Mouse (Mus musculus) heart, embryonic 16.5 days (tissue): ENCODE measurements around the gene Gpr55. TPM values are rescaled to one million over a fixed set of nuclear protein-coding genes. Genes with fewer than 3 reads are reported as not detected.

Experiments used
- ATAC-seq: fragments of 200-750 bp; cut with Nextera tagmentation; replicated peaks from 2 replicates; pipeline ENCODE4 v1.8.0; 2017; ENCODE audit warnings: moderate number of reproducible peaks; ENCODE audit not compliant: insufficient read depth, low FRiP score; ENCODE audit errors: extremely low read depth
- H3K27ac ChIP-seq: fragments of 300-500 bp; sonication (generic); 2 replicates; pipeline ENCODE4 v1.5.1; 2014; ENCODE audit warnings: mild to moderate bottlenecking, low read length, control low read depth, moderate library complexity
- H3K27me3 ChIP-seq: fragments of 300-500 bp; sonication (generic); 2 replicates; pipeline ENCODE4 v1.6.1; 2014; ENCODE audit warnings: low read length, mixed read lengths; ENCODE audit not compliant: control insufficient read depth, insufficient read depth
- H3K36me3 ChIP-seq: fragments of 300-500 bp; sonication (generic); 2 replicates; pipeline ENCODE4 v1.6.1; 2014; ENCODE audit not compliant: control insufficient read depth, insufficient read depth
- H3K4me1 ChIP-seq: fragments of 300-500 bp; sonication (generic); 2 replicates; pipeline ENCODE4 v1.6.1; 2014; ENCODE audit warnings: low read length, mixed read lengths; ENCODE audit not compliant: control insufficient read depth, insufficient read depth
- H3K4me2 ChIP-seq: fragments of 300-500 bp; sonication (generic); 2 replicates; pipeline ENCODE4 v1.6.1; 2014; ENCODE audit warnings: low read depth, mild to moderate bottlenecking, control low read depth, low read length
- H3K4me3 ChIP-seq: fragments of 300-500 bp; sonication (generic); 2 replicates; pipeline ENCODE4 v1.5.1; 2014; ENCODE audit warnings: mild to moderate bottlenecking, control low read depth, low read length
- H3K9ac ChIP-seq: fragments of 300-500 bp; sonication (generic); 2 replicates; pipeline ENCODE4 v1.6.1; 2014; ENCODE audit warnings: low read length, control low read depth
- H3K9me3 ChIP-seq: fragments of 300-500 bp; sonication (generic); replicated peaks from 2 replicates; pipeline ENCODE4 v1.6.1; 2016; ENCODE audit warnings: low read length; ENCODE audit not compliant: control insufficient read depth
- WGBS: fragments of 180-500 bp; shearing (Covaris S2); extraction: QIAGEN DNeasy Blood & Tissue Kit; methylation state at CpG from one replicate; pipeline ENCODE4 v1.1.7; 2014; 5-methylcytosine and 5-hydroxymethylcytosine counted together
- polyA plus RNA-seq: library from polyadenylated mRNA; unstranded; fragments of >200 nt; fragmentation: Nextera tagmentation; extraction: Ambion mirVana; gene quantifications from 2 replicates; pipeline ENCODE4 v1.2.1, GENCODE M21; 2015

Gpr55 gene
- polyA plus RNA-seq, 1 experiment from 2014 or later = 0.18 TPM

DNA sequence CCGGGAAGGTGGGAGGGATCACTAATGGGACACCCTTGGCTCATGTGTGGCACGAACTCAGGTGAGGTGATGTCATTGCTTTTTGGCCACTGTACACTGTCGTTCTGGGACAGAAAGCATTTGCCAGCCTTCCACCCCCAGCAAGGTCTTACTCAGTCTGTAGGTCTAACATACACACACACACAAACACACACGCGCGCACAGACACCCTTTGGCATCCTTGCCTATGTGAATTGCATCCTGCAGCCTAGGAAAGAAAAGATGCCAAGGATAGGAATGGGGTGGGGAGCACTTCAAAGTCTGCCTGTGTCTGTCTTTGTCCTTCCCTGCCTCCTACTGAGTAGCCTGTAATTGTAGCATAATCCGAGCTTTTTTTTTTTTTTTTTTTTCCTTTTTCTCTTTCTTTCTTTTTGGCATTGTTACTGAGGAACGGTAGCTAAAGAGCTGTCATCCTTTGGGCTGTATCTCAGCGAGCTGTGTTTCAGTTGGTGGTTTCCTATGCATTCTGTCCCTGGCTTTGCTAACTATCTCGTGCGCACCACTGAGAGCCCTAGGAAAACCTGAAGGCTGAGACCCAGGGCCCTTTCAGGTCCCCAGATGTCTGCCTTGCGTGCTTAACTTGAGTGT is 61.9 kb downstream of the Gpr55 start:
- ATAC-seq = no peak
- peaks cover 80% of the 10 kb centered on the region for H3K4me1 ChIP-seq
- H3K4me2 ChIP-seq = peak overlapping the region; percentile 31; the same call in 1 of the 2 replicates
- peak overlapping the region; percentile 21 for H3K9ac ChIP-seq
- H3K27ac ChIP-seq = peak overlapping the region; percentile 43
- H3K4me3 ChIP-seq = no peak overlapping the region
- H3K36me3 ChIP-seq = peaks cover 6% of the 10 kb centered on the region
- no peaks in the 10 kb centered on the region for H3K27me3 ChIP-seq
- WGBS = 56% methylated on average over 12 of the region's 12 CpGs
- no peaks in the 10 kb centered on the region for H3K9me3 ChIP-seq

DNA sequence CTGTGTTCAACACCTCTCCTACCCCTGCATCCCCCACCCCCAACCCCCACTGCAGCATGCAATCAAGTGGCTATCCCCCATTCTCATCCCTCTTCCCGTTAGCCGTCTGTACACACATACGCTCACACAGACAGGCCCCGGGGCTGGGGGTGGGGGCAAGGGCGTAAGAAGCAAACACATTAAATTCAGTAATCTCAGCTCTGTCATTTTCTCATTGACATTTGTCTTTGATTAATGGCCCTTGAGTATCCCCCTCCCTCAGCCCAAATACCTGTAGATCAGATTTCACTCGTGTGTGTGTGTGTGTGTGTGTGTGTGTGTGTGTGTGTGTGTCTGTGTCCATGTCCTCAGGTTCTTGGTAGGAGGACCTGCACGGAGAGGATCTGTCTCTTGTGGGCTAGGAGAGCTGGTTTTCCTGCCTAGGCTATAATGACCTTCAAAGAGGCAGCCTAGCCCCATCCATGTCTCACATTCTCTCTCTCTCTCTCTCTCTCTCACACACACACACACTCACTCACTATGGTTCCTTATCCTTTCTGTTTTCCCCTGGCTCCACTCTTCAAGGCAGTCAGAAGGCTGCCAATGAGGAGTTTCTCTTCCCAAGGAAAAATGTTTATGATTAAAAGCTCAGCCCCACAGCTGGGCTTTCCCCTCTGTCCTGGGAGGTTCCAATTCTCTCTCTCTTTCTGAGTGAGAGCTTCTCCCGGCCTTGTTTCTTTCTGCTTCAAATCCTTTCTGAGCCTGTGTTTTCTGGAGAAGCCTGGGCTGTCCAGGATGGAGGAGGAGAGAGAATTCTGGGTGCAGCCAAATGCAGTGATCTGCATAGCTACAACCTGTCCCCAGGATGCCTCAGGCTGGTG is 62.7 kb downstream of the Gpr55 start:
- peak overlapping the region; percentile 26 for H3K9ac ChIP-seq
- no peak overlapping the region for H3K4me3 ChIP-seq
- H3K4me2 ChIP-seq = peak overlapping the region; percentile 31; the same call in 1 of the 2 replicates

DNA sequence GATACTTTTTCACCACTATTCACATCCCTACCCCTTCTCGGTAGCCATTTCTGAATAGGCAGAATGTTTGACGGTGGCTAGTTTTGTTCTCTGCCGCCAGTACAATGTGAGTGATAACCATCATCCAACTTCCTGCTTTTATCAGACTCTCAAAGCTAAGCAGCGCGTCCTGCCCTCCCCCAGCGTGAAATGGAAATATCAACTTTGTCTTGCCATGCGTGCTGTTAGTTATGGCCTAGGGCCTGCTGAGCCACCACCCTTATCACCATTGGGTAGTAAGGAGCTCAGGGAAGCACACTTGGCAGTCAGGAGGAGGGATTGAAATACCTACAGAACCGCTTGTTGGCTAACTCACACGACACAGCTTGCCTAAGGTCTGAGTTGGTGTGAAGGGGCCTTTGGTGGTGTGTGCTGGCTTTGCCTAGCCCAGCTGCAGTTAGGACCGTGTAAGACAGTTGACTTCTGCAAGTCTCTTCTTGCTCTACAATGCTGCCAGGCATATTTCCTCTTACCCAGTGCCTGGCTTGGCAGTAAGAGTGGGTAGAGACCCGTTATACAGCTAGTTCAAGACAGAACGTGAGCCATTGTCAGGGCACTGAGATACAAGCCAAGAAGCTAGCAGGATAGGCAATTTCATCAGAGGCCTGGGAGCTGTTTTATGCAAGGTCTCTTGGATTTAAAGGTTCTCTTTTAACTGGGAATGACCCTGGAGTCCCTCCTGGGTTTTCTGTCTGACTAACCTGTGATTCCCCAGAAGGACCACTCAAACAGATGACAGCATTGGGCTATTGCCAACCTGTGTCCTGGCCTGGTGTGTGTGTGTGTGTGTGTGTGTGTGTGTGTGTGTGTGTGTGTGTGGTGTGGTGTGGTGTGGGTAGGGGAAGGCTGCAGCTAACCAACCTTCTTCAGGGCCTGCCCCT is 63.8 kb downstream of the Gpr55 start:
- H3K27ac ChIP-seq = peak overlapping the region; percentile 83
- H3K4me1 ChIP-seq = peaks cover 71% of the 10 kb centered on the region
- 38% methylated on average over 12 of the region's 12 CpGs for WGBS

More for the DNA sequence above, 62.7 kb downstream of the Gpr55 start:
- H3K9me3 ChIP-seq = no peaks in the 10 kb centered on the region
- no peaks in the 10 kb centered on the region for H3K36me3 ChIP-seq
- H3K27me3 ChIP-seq = no peaks in the 10 kb centered on the region
- H3K27ac ChIP-seq = peak overlapping the region; percentile 43
- no peak for ATAC-seq
- peaks cover 82% of the 10 kb centered on the region for H3K4me1 ChIP-seq
- 34% methylated on average over 8 of the region's 8 CpGs for WGBS

DNA sequence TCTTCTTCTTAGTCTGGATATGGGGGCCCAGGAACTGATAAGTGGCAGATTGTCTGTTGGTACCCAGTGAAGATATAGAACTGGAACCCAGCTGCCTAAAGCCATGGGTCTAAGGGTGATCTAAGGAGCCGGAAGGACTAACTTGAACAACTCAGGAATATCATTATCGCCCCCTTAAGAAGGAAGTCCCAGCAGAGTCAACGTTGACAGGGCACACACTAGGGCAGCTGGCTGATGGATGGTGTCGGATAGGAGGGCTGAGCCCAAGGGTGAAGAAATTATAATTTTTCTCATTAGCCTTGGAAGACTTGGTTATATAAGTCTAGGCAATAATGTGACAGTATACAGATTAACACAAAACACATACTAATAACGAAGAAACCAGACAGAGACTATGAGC is 64.7 kb downstream of the Gpr55 start:
- WGBS = 77% methylated on average over 5 of the region's 5 CpGs
- H3K27me3 ChIP-seq = no peaks in the 10 kb centered on the region
- peak overlapping the region; percentile 83 for H3K27ac ChIP-seq
- H3K4me3 ChIP-seq = peak overlapping the region; percentile 74
- H3K36me3 ChIP-seq = no peaks in the 10 kb centered on the region
- H3K4me2 ChIP-seq = peak overlapping the region; percentile 93
- no peak for ATAC-seq
- peaks cover 62% of the 10 kb centered on the region for H3K4me1 ChIP-seq
- H3K9ac ChIP-seq = peak overlapping the region; percentile 79
- no peaks in the 10 kb centered on the region for H3K9me3 ChIP-seq

More for the DNA sequence above, 63.8 kb downstream of the Gpr55 start:
- ATAC-seq = no peak
- Histone ChIP-seq H3K27me3 (no peaks in the 10 kb centered on the region), H3K4me3 (no peak overlapping the region), H3K4me2 (peak overlapping the region; percentile 93), H3K36me3 (no peaks in the 10 kb centered on the region), H3K9ac (no peak overlapping the region; the same call in 1 of the 2 replicates), H3K9me3 (no peaks in the 10 kb centered on the region)

DNA sequence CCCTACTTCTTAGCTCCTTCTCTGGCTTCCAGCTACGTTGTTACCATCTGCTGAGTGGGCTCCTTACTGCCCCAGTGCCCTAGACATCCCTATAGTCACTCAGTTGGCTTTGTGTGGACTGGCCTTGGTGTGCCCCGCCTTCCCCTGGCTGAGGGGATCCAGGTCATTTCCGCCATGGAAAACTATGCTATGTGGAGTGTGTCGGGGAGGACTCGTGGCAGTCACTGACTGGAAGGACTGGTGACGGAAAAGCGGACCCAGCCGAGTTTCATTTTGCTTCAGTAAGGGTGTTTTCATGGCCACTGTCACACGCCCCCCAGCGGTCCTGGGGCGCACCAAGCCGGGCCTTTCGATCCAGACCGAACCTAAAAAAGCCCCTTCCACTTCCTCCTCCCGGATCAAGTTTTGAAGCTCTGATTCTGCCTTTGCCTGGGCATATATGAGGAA is 65.4 kb downstream of the Gpr55 start:
- peak overlapping the region; percentile 83 for H3K27ac ChIP-seq
- H3K9me3 ChIP-seq = no peaks in the 10 kb centered on the region
- ATAC-seq = peak; percentile 73
- H3K9ac ChIP-seq = peak overlapping the region; percentile 79
- no peaks in the 10 kb centered on the region for H3K36me3 ChIP-seq
- H3K4me3 ChIP-seq = peak overlapping the region; percentile 74
- no peaks in the 10 kb centered on the region for H3K27me3 ChIP-seq
- 6% methylated on average over 15 of the region's 15 CpGs for WGBS
- peaks cover 55% of the 10 kb centered on the region for H3K4me1 ChIP-seq
- H3K4me2 ChIP-seq = peak overlapping the region; percentile 93

DNA sequence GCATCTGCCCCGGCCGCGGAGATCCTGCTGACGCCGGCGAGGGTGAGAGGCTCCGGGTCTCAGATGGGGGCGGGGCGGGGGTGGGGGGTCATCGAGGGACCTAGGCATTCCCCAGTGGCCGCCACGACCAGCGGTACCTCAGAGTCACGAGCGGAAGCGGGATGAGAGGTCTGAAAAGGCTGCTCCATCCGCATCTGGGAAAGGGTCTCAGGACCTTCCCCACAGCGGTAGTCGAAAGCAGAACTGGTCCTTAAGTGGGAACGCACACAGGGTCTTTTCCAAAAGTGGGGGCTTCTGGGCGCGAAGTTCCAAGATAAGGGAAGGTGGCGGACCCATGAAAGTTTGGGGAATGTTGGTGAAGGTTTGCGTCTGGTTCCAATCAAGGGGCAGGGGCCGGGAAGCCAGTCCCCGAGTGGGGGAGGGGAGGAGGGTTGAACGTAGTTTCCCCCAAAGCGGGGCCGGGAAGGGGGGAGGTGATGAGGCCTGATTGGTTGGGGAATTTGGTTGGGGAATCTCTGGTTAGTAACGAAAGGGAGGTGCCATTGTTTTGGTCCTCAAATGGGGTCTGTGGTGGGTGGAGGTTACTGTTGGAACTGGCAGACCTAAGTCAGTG is 66.0 kb downstream of the Gpr55 start:
- Histone ChIP-seq H3K27ac (peak overlapping the region; percentile 83), H3K4me2 (peak overlapping the region; percentile 93), H3K4me1 (peaks cover 50% of the 10 kb centered on the region), H3K9ac (peak overlapping the region; percentile 79), H3K27me3 (no peaks in the 10 kb centered on the region), H3K9me3 (no peaks in the 10 kb centered on the region), H3K4me3 (peak overlapping the region; percentile 74), H3K36me3 (no peaks in the 10 kb centered on the region)
- peak; percentile 16 for ATAC-seq
- WGBS = under 1% methylated on average over 30 of the region's 30 CpGs

DNA sequence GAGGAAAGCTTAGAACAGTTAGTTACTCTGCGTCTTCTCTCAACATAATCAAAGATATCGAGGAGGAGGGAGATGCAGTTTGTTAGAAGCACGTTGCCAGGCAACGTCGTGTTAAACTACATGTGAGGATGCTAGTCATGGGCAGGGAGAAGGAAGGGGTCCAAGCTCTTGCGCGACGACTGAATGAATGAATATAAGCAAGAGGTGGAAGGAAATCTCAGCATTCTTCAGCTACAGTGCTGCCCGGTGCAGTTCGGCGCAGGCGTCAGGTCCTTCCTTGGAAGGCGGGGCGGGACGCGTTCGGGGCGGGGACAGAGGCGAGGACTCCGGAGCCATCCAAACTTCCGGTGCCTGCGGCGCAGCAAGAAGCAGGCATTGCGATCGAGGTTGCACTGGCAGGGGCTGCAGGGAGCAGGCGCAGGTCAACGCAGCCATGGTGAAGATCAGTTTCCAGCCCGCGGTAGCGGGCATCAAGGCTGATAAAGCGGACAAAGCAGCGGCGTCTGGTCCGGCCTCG is 66.5 kb downstream of the Gpr55 start, which contains the start of gene Itm2c:
TSS of gene Itm2c (plus strand) at position 51 of the 517 bp plus-strand sequence.
- peaks cover 45% of the 10 kb centered on the region for H3K4me1 ChIP-seq
- H3K4me3 ChIP-seq = peak within 1 kb of the TSS; percentile 74
- H3K27me3 ChIP-seq = no peaks in the 10 kb centered on the region
- peak within 1 kb of the TSS; percentile 93 for H3K4me2 ChIP-seq
- H3K36me3 ChIP-seq = no peaks in the 10 kb centered on the region
- peak within 1 kb of the TSS; percentile 79 for H3K9ac ChIP-seq
- WGBS = under 1% methylated on average over 33 of the region's 35 CpGs
- peak within 1 kb of the TSS; percentile 83 for H3K27ac ChIP-seq
- ATAC-seq = peak; percentile 74
- H3K9me3 ChIP-seq = no peaks in the 10 kb centered on the region
